Mouse (Mus musculus): ENCODE measurements around the gene Fam124b. TPM values are rescaled to one million over a fixed set of nuclear protein-coding genes. Genes with fewer than 3 reads are reported as not detected.

Gene Fam124b
- total RNA-seq (2017): 0.25 and 0.35 TPM in 2 replicates

GRCm38 (mm10) chr1:80218268-80218667, at the start of gene Fam124b:
Gene Fam124b (minus strand): TSS chr1:80218473.
- ATAC-seq (ENCODE audit: extremely low read depth, insufficient number of reproducible peaks, low FRiP score, poor library complexity, severe bottlenecking): no peak

- ATAC-seq (ENCODE audit: extremely low read depth, insufficient number of reproducible peaks, low FRiP score, poor library complexity, severe bottlenecking): no peak
Measured at GRCm38 (mm10) chr1:80260443-80260842, 42.2 kb upstream of the Fam124b start.

- no peak for ATAC-seq (ENCODE audit: extremely low read depth, insufficient number of reproducible peaks, low FRiP score, poor library complexity, severe bottlenecking)
Measured at GRCm38 (mm10) chr1:80258632-80259031, 40.4 kb upstream of the Fam124b start.

- ATAC-seq (ENCODE audit: extremely low read depth, insufficient number of reproducible peaks, low FRiP score, poor library complexity, severe bottlenecking): no peak
Measured at GRCm38 (mm10) chr1:80253309-80253708, 35.0 kb upstream of the Fam124b start.

- ATAC-seq (ENCODE audit: extremely low read depth, insufficient number of reproducible peaks, low FRiP score, poor library complexity, severe bottlenecking): no peak
Measured at GRCm38 (mm10) chr1:80250247-80250646, 32.0 kb upstream of the Fam124b start.

GRCm38 (mm10) chr1:80247131-80247530, 28.9 kb upstream of the Fam124b start:
- no peak for ATAC-seq (ENCODE audit: extremely low read depth, insufficient number of reproducible peaks, low FRiP score, poor library complexity, severe bottlenecking)

- no peak for ATAC-seq (ENCODE audit: extremely low read depth, insufficient number of reproducible peaks, low FRiP score, poor library complexity, severe bottlenecking)
Measured at GRCm38 (mm10) chr1:80244123-80244522, 25.9 kb upstream of the Fam124b start.

- no peak for ATAC-seq (ENCODE audit: extremely low read depth, insufficient number of reproducible peaks, low FRiP score, poor library complexity, severe bottlenecking)
Measured at GRCm38 (mm10) chr1:80241579-80241978, 23.3 kb upstream of the Fam124b start.

- ATAC-seq (ENCODE audit: extremely low read depth, insufficient number of reproducible peaks, low FRiP score, poor library complexity, severe bottlenecking): no peak
Measured at GRCm38 (mm10) chr1:80240017-80240660, 21.9 kb upstream of the Fam124b start.

GRCm38 (mm10) chr1:80239481-80239880, 21.2 kb upstream of the Fam124b start:
- ATAC-seq (ENCODE audit: extremely low read depth, insufficient number of reproducible peaks, low FRiP score, poor library complexity, severe bottlenecking): no peak

GRCm38 (mm10) chr1:80236951-80237702, 18.9 kb upstream of the Fam124b start:
- ATAC-seq (ENCODE audit: extremely low read depth, insufficient number of reproducible peaks, low FRiP score, poor library complexity, severe bottlenecking): no peak

GRCm38 (mm10) chr1:80236126-80236525, 17.9 kb upstream of the Fam124b start:
- ATAC-seq (ENCODE audit: extremely low read depth, insufficient number of reproducible peaks, low FRiP score, poor library complexity, severe bottlenecking): no peak

- no peak for ATAC-seq (ENCODE audit: extremely low read depth, insufficient number of reproducible peaks, low FRiP score, poor library complexity, severe bottlenecking)
Measured at GRCm38 (mm10) chr1:80230612-80231011, 12.3 kb upstream of the Fam124b start.

- no peak for ATAC-seq (ENCODE audit: extremely low read depth, insufficient number of reproducible peaks, low FRiP score, poor library complexity, severe bottlenecking)
Measured at GRCm38 (mm10) chr1:80224839-80225412, 6.7 kb upstream of the Fam124b start.

GRCm38 (mm10) chr1:80221151-80221550, 2.9 kb upstream of the Fam124b start:
- ATAC-seq (ENCODE audit: extremely low read depth, insufficient number of reproducible peaks, low FRiP score, poor library complexity, severe bottlenecking): no peak

GRCm38 (mm10) chr1:80213826-80214225, 4.4 kb downstream of the Fam124b start:
- 0 out of 2 replicates have a peak, but pooled peaks have one; percentile 33 for ATAC-seq (ENCODE audit: extremely low read depth, insufficient number of reproducible peaks, low FRiP score, poor library complexity, severe bottlenecking)

GRCm38 (mm10) chr1:80213146-80213545, 5.1 kb downstream of the Fam124b start:
- no peak for ATAC-seq (ENCODE audit: extremely low read depth, insufficient number of reproducible peaks, low FRiP score, poor library complexity, severe bottlenecking)

GRCm38 (mm10) chr1:80202314-80202713, 16.0 kb downstream of the Fam124b start:
- no peak for ATAC-seq (ENCODE audit: extremely low read depth, insufficient number of reproducible peaks, low FRiP score, poor library complexity, severe bottlenecking)

- ATAC-seq (ENCODE audit: extremely low read depth, insufficient number of reproducible peaks, low FRiP score, poor library complexity, severe bottlenecking): no peak
Measured at GRCm38 (mm10) chr1:80192837-80193236, 25.4 kb downstream of the Fam124b start.

GRCm38 (mm10) chr1:80181414-80181805, 36.9 kb downstream of the Fam124b start:
- ATAC-seq (ENCODE audit: extremely low read depth, insufficient number of reproducible peaks, low FRiP score, poor library complexity, severe bottlenecking): no peak

Measured in neutrophil, adult 5-6 weeks (primary cell).